Mouse (Mus musculus) limb, embryonic 11.5 days (tissue): Measurements from ENCODE around the gene Nkx3-2. TPM values are rescaled to one million over a fixed set of nuclear protein-coding genes. Genes with fewer than 3 reads are reported as not detected.

Experiments used
- ATAC-seq: fragments of 200-750 bp; cut with Nextera tagmentation; 2 replicates; pipeline ENCODE4 v1.8.0; 2017; ENCODE audit warnings: low read depth; ENCODE audit not compliant: insufficient number of reproducible peaks, low FRiP score, low TSS enrichment
- DNase-seq: peaks from one replicate; pipeline ENCODE4 v3.0.0-alpha.2; 2015; ENCODE audit warnings: low spot score
- H3K27ac ChIP-seq: fragments of 300-500 bp; sonication (generic); replicated peaks from 2 replicates; pipeline ENCODE4 v1.5.1; 2014; ENCODE audit warnings: low read depth, mild to moderate bottlenecking, low read length
- H3K27me3 ChIP-seq: fragments of 300-500 bp; sonication (generic); 2 replicates; pipeline ENCODE4 v1.6.1; 2014; ENCODE audit warnings: mild to moderate bottlenecking, low read length, mixed read lengths; ENCODE audit not compliant: control insufficient read depth, insufficient read depth
- H3K36me3 ChIP-seq: fragments of 300-500 bp; sonication (generic); 2 replicates; pipeline ENCODE4 v1.6.1; 2014; ENCODE audit warnings: mild to moderate bottlenecking, low read length, moderate library complexity, mixed read lengths; ENCODE audit not compliant: control insufficient read depth, insufficient read depth
- H3K4me1 ChIP-seq: fragments of 300-500 bp; sonication (generic); 2 replicates; pipeline ENCODE4 v1.6.1; 2014; ENCODE audit warnings: low read length, mixed read lengths; ENCODE audit not compliant: control insufficient read depth, insufficient read depth
- H3K4me2 ChIP-seq: fragments of 300-500 bp; sonication (generic); 2 replicates; pipeline ENCODE4 v1.6.1; 2014; ENCODE audit warnings: low read depth, mild to moderate bottlenecking, moderate library complexity; ENCODE audit not compliant: severe bottlenecking
- H3K4me3 ChIP-seq: fragments of 300-500 bp; sonication (generic); 2 replicates; pipeline ENCODE4 v1.5.1; 2014; ENCODE audit warnings: low read depth, low read length
- H3K9ac ChIP-seq: fragments of 300-500 bp; sonication (generic); 2 replicates; pipeline ENCODE4 v1.6.1; 2014; ENCODE audit warnings: mild to moderate bottlenecking, low read length
- H3K9me3 ChIP-seq: fragments of 300-500 bp; sonication (generic); 2 replicates; pipeline ENCODE4 v1.6.1; 2016; ENCODE audit warnings: low read length; ENCODE audit not compliant: control insufficient read depth
- WGBS: fragments of 180-500 bp; shearing (Covaris S2); extraction: QIAGEN DNeasy Blood & Tissue Kit; methylation state at CpG from one replicate; pipeline ENCODE4 v1.1.7; 2014; 5-methylcytosine and 5-hydroxymethylcytosine counted together
- polyA plus RNA-seq: library from polyadenylated mRNA; unstranded; fragments of >200 nt; fragmentation: Nextera tagmentation; extraction: Ambion mirVana; gene quantifications from 2 replicates; pipeline ENCODE4 v1.2.1, GENCODE M21; 2014

Nkx3-2 gene
- polyA plus RNA-seq, 1 experiment from 2014 or later, result 2.3 TPM

DNA sequence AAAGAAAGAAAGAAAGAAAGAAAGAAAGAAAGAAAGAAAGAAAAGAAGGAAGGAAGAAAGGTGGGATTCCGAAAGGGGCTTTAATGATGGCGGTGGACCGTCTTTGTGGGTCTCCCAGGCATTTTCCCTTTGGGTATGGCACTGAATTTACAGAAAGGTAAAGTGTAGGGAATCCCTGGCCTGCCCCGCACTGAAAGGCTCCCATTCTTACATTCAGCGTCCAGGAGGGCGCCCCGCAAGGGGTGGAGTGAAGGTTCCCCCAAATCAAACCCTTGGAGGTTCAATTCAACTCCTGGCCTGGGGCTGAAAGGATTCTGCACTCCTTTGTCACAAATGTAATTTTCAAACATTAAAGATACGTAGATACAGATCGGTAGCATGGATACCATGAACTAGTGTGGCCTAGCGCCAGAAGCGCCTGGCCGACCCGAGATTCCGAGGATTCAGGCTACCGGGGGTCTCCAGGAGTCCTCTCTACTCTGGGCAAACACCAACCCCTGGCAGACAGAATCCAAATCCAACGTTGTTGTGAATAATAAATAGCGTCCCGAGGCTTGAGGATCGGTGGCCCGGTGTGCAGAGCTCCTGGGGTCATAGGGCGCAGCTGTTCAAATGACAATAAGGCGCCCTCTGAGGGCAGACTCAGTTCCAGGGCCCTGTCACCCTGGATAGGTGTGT is 3.3 kb downstream of the Nkx3-2 start:
- H3K4me3 ChIP-seq, result peak overlapping the region; percentile 15; the same call in 1 of the 2 replicates
- no peak overlapping the region; the same call in 1 of the 2 replicates for H3K4me2 ChIP-seq
- peaks cover 83% of the 10 kb centered on the region for H3K27me3 ChIP-seq
- H3K4me1 ChIP-seq, result peaks cover 6% of the 10 kb centered on the region; the same call in 1 of the 2 replicates
- H3K36me3 ChIP-seq, result no peaks in the 10 kb centered on the region
- DNase-seq (no peak), ATAC-seq (no peak)
- WGBS, result 2% methylated on average over 22 of the region's 22 CpGs
- H3K9ac ChIP-seq, result no peak overlapping the region
- no peak overlapping the region for H3K27ac ChIP-seq
- no peaks in the 10 kb centered on the region for H3K9me3 ChIP-seq

DNA sequence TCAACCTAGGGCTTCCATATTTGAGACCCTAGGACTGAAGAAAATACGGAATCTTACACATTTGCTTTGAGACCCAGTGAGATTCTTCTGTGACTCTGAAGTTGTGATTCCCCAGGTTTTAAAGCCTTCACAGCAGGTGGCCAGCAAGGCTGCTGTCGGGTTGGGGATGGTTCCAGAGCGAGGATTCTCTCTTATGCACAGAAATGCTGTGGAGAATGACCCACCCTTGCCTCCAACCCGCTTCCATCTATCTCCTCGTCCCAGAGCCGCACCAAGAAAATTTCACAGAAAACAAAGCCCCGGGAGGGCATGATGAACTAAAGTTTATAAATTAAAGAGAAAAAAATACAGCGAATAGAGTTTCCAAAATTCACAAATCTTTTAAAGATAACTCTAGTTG is 4.2 kb downstream of the Nkx3-2 start:
- H3K27me3 ChIP-seq, result peaks cover 88% of the 10 kb centered on the region
- no peaks in the 10 kb centered on the region for H3K9me3 ChIP-seq
- H3K4me2 ChIP-seq, result no peak overlapping the region
- DNase-seq (no peak), ATAC-seq (no peak)
- H3K27ac ChIP-seq, result no peak overlapping the region
- no peak overlapping the region for H3K4me3 ChIP-seq
- H3K36me3 ChIP-seq, result no peaks in the 10 kb centered on the region
- H3K4me1 ChIP-seq, result peaks cover 6% of the 10 kb centered on the region; the same call in 1 of the 2 replicates
- 2% methylated on average over 8 of the region's 8 CpGs for WGBS
- no peak overlapping the region for H3K9ac ChIP-seq

DNA sequence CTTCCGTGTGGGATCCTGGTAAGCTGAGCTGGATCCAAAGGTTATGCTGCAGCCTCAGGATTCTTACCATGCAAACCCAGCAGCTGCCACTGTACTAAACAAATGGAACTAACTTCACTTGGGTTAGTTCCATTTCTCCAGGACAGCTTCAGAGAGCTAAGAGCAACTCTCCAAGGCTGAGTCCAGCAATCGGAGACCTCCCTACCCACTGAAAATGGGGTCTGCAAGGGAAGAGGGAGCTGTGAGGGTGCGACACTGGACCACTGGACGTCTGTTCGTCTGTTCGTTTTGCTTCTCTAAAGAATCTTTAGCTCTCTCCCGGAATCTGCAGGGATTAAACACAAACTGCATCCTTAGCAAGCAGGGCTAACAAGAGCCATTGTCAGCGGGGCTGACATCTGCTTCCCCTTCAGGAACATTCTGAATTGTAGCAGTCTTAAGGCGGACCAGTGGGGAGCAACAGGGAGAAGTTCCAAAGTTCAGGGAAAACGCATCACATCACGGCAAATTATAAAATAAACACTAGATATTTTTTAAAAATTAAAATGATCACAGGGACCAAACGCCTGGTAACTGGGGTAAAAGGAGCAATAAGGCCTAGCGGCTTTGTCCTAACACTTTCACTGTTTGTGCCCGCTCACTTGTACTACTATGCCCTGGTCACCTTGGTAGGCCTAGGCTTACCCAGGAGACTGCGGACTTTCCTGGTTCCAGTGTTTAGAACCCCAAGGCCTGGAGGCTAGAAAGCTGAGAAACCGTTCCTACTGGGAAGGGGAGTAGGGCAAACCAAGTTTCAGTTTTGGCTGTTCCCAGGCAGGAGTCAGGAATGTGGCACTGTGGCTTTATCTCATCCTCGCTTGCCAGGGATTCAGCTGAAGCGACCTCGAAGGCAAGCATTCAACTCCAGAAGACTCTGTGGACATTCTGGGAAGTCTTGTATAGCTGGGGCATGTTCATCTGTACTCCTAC is 5.3 kb downstream of the Nkx3-2 start:
- Histone ChIP-seq H3K27ac (no peak overlapping the region), H3K27me3 (peaks cover 92% of the 10 kb centered on the region), H3K9ac (no peak overlapping the region), H3K4me1 (peaks cover 4% of the 10 kb centered on the region; the same call in 1 of the 2 replicates), H3K36me3 (no peaks in the 10 kb centered on the region), H3K4me3 (no peak overlapping the region), H3K4me2 (no peak overlapping the region), H3K9me3 (no peaks in the 10 kb centered on the region)
- DNase-seq (no peak), ATAC-seq (no peak)
- 4% methylated on average over 19 of the region's 19 CpGs for WGBS

DNA sequence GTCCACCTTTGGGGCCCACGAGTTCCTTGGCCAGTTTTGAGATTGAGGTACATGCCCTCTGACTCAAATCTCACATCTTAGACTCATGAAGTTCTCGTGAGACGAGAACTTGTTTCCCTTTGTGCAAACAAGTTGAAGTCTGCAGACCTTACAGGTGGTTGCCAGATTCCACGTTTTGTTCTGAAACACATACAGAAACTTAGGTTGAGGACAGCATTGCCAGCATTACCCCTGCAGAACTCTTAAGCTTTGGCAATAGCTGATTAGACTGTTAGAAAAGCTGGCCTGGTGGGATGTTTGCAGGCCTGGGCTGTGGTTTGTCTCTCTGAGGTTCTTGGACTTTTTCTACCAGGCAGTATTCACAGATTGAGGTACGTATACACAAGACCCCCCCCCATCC is 7.0 kb downstream of the Nkx3-2 start:
- H3K4me2 ChIP-seq, result no peak overlapping the region
- H3K4me3 ChIP-seq, result no peak overlapping the region
- no peak overlapping the region for H3K27ac ChIP-seq
- no peaks in the 10 kb centered on the region for H3K4me1 ChIP-seq
- 4% methylated on average over 5 of the region's 5 CpGs for WGBS
- DNase-seq (no peak), ATAC-seq (no peak)
- no peaks in the 10 kb centered on the region for H3K9me3 ChIP-seq
- peaks cover 91% of the 10 kb centered on the region for H3K27me3 ChIP-seq
- H3K36me3 ChIP-seq, result no peaks in the 10 kb centered on the region
- H3K9ac ChIP-seq, result no peak overlapping the region

DNA sequence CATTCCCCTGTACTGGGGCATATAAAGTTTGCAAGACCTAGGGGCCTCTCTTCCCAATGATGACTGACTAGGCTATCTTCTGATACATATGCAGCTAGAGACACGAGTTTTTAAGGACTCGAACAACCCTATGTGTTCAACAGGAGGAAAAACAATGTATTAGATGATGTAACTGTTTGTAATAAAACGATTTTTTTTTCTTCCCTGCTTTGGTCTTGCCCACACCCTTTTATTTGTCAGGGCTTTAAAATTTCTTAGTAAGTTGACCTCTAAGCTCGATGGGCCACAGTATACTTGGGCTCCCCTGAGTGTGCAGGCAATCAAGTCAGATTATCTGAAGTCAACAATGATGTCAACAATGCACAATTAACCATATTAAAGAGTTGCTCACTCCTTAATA is 7.9 kb downstream of the Nkx3-2 start:
- DNase-seq, result no peak
- Histone ChIP-seq H3K4me2 (no peak overlapping the region), H3K36me3 (no peaks in the 10 kb centered on the region), H3K9me3 (no peaks in the 10 kb centered on the region), H3K9ac (no peak overlapping the region), H3K4me3 (no peak overlapping the region), H3K4me1 (no peaks in the 10 kb centered on the region), H3K27ac (no peak overlapping the region), H3K27me3 (peaks cover 91% of the 10 kb centered on the region)
- no peak for ATAC-seq
- WGBS, result 2% methylated on average over 4 of the region's 4 CpGs

DNA sequence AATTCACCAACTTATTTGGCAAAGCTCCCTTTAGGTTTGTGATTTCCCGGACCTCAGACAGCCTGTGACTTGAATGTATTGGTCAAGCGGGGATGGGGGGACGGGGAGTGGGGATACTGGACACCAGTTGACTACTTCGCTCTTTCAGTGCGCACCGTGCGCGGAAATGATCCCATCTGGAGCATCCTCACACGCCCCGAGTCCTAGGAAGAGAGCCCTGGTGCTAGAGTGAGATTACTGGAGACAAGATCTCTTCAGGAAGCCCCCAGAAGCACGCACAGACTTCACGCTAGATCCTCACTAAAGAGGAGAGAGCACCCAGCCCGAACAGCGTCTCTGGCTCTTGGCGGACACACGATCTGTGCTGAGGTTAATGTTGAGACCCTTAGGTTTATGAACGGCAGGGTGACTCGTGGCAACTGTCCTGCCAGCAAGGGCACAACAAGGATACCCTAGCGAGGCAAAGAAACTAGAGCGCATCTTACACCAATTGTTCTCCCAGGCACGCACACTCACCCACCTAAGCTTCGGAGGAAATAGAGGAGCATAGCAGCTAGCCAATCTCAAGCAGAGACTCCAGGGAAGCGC is 8.8 kb downstream of the Nkx3-2 start:
- ATAC-seq (no peak), DNase-seq (no peak)
- Histone ChIP-seq H3K27ac (no peak overlapping the region), H3K36me3 (no peaks in the 10 kb centered on the region), H3K27me3 (peaks cover 94% of the 10 kb centered on the region), H3K9me3 (no peaks in the 10 kb centered on the region), H3K4me3 (no peak overlapping the region), H3K9ac (no peak overlapping the region), H3K4me1 (no peaks in the 10 kb centered on the region), H3K4me2 (no peak overlapping the region)
- WGBS, result 1% methylated on average over 23 of the region's 23 CpGs

DNA sequence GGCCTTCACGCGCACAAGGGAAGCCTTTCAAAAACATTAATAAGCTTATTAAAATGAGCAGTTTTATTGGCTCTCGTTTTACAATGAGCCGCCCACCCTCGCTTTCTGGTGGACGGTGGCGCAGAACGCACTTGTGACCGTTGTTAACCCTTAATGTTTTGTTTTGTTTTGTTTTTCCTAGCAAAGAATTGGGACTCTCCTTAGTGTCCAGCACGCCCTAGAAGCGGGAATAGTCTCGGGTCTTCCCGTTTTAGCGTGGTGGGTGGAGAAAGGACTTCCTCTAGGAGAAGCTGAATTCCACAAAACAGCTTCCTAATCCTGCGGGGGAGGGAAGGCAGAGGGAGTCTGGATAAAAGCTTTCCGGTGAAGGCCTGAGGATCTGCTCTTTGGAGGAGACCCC is 9.5 kb downstream of the Nkx3-2 start:
- Histone ChIP-seq H3K4me2 (no peak overlapping the region), H3K9ac (no peak overlapping the region), H3K9me3 (no peaks in the 10 kb centered on the region), H3K36me3 (no peaks in the 10 kb centered on the region), H3K4me3 (no peak overlapping the region), H3K27ac (no peak overlapping the region), H3K27me3 (peaks cover 95% of the 10 kb centered on the region), H3K4me1 (no peaks in the 10 kb centered on the region)
- WGBS, result under 1% methylated on average over 16 of the region's 16 CpGs
- no peak for ATAC-seq
- DNase-seq, result no peak

DNA sequence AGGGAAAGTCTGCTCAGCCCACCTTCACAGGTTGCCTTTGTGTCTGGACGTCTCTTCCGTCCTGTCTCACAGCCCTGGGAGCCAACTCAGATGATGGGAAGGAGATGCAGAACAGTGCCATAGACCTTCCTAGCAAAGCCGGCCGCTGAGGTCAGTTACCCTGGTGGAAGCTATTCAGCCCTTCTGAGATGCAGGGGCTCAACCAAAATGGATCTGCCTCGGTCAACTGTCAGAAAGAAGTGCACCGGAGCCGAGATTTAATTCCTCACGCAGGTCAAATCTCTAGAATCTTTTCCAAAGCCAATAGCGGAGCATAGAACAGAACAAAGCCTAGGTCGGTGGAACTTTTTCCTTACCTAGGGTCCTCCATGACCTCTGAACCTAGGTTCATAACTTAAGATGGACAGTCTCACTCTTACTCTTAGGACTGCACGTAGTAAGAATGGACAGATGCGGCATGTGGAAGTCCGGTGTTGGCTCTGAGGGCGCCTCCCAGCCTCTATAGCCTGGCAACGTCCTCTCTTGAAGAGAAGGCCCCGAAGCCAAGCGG is 10.0 kb downstream of the Nkx3-2 start:
- no peaks in the 10 kb centered on the region for H3K4me1 ChIP-seq
- H3K36me3 ChIP-seq, result no peaks in the 10 kb centered on the region
- ATAC-seq, result no peak
- under 1% methylated on average over 17 of the region's 17 CpGs for WGBS
- no peak overlapping the region for H3K4me3 ChIP-seq
- no peak overlapping the region for H3K27ac ChIP-seq
- no peak overlapping the region for H3K9ac ChIP-seq
- no peak overlapping the region for H3K4me2 ChIP-seq
- no peaks in the 10 kb centered on the region for H3K9me3 ChIP-seq
- H3K27me3 ChIP-seq, result peaks cover 97% of the 10 kb centered on the region
- no peak for DNase-seq
